Mouse (Mus musculus) layer of hippocampus, adult 18-20 months (tissue): Measurements from ENCODE around the gene Snx9. TPM values are rescaled to one million over a fixed set of nuclear protein-coding genes. Genes with fewer than 3 reads are reported as not detected.

Source experiments
- DNase-seq, 2 experiments: peaks; one replicate each; pipeline ENCODE4 v3.0.0; 2022; ENCODE audit warnings: low spot score in 2 of 2
- total RNA-seq, 2 experiments: library from RNA; stranded (reverse); gene quantifications; 2 replicates each; pipeline ENCODE4 v1.2.3; 2021

Snx9 gene
- total RNA-seq, 2 experiments from 2014 or later: 15.2 to 15.3 TPM

GRCm38 (mm10) chr17:5842988-5843640 is 2.0 kb downstream of the Snx9 start:
- DNase-seq: no peak

GRCm38 (mm10) chr17:5843641-5843990 is 2.5 kb downstream of the Snx9 start:
- DNase-seq: no peak

DNA sequence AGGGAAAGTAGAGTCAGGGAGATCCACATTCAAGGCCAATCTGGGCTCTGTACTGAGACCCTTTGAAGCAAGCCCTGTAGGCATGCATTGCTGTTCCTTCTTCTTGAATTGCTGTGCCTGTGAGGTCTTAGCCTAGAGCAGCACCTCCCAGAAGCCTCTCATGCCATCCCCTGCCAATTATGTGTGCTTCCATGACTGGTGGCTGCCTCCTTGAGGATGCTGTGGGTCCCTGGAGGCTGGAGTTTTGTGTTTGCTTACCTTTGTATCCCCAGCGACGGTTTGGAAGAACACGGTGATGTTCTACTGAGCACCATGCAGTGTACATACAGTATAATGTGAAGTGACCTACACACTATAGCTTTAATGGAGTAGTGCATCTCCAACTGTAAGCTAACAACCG is 4.2 kb downstream of the Snx9 start:
- DNase-seq: no peak

GRCm38 (mm10) chr17:5846101-5846500 is 5.0 kb downstream of the Snx9 start:
- no peak for DNase-seq

GRCm38 (mm10) chr17:5848706-5849415 is 7.7 kb downstream of the Snx9 start:
- DNase-seq: no peak

DNA sequence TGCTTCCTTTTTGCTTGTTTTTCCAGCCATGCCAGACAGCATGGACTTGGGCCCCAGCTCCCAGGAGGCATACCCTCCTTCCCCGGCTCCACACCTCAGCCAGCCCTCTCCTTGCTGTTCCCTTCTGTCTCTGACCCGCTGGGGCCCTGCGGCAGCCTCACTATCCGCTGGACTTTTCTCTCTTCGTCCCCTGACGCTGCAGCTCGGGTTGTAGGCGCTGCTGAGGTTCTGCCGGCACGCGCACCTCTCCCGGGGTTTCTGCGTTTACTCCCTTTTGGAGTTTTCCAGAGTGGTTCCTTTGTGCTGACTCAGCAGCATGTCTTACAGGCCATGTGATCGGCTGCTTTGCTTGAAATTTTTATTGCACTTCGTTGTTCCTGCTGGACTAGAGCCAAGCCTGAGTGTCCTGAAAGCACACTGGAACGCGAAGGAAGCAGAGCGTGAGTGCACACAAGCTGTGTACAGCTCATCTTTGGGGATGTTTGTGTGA is 8.3 kb downstream of the Snx9 start:
- peak; percentile 40 to 74 for DNase-seq

- DNase-seq: no peak
These were observed 8.9 kb downstream of the Snx9 start for GRCm38 (mm10) chr17:5850031-5850430.

GRCm38 (mm10) chr17:5850476-5850875 is 9.3 kb downstream of the Snx9 start:
- DNase-seq: no peak

DNA sequence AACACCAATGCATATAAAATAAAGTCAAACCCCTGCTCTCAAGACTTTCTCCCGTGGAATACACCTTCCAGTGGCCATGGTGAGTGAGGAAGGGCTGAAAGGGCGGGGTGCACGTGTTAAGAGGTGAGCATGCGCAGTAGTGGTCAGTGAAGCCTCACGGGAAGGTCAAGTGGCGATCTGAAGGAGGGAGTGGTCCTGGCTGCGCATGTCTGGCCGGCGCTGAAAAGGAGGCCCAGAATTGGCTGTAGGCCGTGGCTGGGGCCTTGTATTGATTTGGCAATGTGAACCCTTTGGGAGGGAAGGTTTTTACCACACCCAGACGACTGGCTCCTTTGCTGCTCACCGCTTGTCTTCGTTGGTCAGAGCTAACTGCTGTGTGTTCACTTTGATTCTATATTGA is 12.8 kb downstream of the Snx9 start:
- DNase-seq: no peak

DNA sequence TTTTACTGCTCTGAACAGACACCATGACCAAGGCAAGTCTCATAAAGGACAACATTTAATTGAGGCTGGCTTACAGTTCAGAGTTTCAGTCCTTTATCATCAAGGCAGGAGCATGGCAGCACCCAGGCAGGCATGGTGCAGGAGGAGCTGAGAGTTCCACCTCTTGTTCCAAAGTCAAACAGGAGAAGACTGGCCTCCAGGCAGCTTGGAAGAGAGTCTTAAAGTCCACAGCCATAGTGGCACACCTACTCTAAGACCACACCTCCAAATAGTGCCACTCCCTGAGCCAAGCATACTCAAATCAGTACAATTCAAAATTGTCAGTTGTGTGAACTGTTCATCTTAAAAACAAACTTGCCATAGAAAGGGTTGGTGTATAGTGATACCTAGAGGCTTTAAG is 14.4 kb downstream of the Snx9 start:
- no peak for DNase-seq

DNA sequence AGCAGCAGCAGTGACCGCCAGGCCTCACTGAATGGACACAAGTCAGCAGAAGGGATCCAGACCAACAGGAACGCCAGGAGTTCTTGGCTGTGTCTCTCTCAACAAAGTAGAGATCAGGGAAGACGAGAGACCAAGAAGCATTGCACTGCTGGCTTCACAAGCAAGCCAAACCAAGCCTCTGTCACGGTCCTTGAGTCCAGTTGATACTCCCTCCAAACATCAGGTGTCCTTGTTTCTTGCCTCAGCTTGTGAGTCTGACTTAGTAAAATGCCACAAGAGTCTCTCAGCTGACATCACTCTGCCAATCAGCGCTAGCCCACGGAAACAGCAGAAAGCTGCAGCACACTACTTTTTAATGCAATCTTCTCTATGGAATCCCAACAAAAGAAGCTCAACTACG is 15.3 kb downstream of the Snx9 start:
- DNase-seq: no peak

DNA sequence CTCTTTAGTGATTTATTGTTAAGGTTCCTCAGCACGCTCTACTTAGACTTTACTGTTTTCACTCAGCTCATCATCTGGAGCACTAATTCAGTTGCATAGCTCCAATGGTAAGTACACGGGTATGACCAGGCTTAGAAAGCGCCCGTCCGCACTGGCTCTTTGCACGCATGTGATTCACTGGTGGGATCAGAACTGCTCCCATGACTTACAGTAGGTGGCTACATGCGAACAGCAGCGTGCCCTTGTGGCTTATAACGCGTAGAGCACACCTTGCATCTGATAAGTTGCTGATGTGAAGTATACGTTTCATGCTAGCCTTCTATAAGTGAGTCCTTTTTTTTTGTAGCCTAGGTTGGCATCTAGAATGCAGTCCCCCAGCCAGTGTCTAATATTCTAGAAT is 16.1 kb downstream of the Snx9 start:
- no peak for DNase-seq

DNA sequence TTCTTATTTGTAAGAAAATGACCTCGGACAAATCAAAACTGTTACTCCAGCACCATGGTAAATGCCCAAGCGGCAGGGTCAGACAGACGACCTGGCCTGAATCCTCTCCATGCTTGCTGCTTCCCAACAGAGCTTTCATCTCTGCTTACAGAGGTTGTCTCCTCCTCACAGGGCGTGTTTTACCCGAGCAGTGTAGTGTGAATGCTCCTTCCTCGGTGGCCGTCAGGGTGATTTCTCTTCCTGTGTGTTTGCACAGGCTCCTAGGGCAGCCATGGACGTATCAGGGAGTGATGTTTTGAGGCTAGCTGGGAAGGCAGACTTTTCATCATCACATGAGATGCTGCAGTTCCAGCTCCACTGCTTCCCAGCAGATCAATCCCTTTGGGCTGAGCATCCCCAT is 17.1 kb downstream of the Snx9 start:
- DNase-seq: no peak

DNA sequence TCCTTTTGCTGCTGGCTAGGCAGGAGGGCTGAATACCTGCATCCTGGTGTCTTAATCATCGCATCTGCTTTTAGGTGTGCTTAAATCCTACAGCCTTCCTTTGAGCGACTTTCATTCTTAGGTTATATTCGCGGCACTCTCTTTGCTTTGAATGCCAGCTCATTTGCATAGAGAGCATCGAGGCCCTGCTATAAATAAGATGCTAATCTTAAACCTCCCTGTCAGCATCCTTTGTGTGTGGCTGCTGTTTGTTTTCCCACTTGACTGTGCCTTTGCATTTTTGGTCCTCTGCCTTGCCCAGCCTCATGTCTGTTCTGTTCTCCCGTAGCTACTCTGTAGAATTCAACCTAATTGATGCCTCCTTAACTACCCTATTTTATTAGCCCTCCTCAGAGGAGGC is 21.2 kb downstream of the Snx9 start:
- DNase-seq: no peak

DNA sequence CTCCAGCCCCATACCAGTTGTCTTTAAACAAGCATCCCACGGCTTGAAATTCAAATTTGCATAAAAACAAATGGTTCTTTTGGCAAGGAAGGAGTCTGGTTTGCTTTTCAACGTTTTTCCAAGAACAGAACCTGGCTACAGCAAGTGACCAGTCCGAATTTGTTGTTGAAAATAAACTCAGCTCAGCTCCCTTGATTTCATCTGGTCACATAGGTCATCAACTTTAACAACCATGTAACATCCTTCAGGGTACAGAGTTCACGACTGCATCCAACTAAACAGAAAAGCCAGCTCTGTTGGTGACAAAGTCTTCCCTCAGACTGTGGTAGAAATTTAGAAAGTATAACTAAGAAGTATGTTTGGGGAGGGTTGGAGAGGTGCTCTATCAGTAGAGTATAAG is 21.7 kb downstream of the Snx9 start:
- DNase-seq: no peak

DNA sequence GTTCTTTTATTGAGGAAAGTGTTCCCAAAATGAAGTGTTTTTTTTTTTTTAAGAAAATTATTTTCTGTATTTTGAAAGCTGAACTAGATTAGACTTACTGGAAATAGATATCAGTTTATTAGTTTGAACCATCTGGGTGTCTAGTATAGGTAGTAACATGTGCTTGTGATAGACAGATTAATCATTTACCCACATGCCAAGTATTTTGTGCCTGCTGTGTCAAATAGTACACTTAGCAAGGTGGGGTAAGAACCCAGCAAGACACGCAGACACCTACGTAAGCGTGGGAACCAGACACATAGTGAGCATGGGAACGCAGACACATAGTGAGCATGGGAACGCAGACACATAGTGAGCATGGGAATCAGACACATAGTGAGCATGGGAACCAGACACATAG is 22.6 kb downstream of the Snx9 start:
- no peak for DNase-seq

GRCm38 (mm10) chr17:5867456-5867855 is 26.3 kb downstream of the Snx9 start:
- peak in 1 of 2 experiments; percentile 40 for DNase-seq

GRCm38 (mm10) chr17:5868319-5869031 is 27.3 kb downstream of the Snx9 start:
- no peak for DNase-seq

DNA sequence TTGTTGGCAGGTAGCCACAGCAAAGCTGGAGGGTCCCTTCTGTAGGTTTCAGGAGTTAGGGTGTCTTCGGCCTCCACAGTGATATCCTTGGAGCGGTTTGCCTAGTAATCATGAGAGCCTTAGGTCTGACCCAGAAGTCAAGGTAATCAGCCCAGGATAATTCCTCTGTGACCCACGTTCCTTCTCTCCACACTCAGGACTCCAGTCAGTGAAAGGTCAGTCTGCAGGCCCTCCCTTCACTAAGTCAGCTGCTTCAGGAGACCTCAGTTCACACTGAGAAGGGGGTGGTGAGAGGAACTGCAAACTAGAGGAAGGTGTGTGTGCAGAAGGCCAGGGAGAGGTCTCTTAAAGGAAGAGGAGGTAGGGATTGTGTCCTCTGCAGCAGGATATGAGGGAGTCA is 28.3 kb downstream of the Snx9 start:
- DNase-seq: no peak

- no peak for DNase-seq
These were observed 28.9 kb downstream of the Snx9 start for GRCm38 (mm10) chr17:5870002-5870401.

DNA sequence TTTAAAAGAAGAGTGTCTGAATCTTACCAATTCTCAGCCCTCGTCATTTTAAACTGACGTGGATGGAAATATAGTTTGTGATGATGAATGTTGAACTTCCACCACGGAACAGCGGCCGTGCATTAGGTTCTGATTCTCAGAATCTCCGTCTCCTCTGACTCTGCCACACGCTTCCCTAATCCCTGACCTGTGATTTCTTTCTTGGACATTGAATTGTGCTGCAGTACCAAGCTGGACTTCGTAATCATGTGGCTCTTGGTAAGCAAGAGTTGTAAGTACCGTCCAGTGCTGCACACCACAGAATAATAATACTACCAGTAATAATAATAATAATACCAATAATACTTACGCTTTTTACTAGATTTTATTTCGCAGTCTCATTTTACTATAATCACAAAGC is 29.6 kb downstream of the Snx9 start:
- no peak for DNase-seq

- DNase-seq: no peak
These were observed 31.4 kb downstream of the Snx9 start for GRCm38 (mm10) chr17:5872506-5872905.
